Mouse (Mus musculus) adrenal gland, adult 8-10 months (tissue): ENCODE measurements around the gene Patj. TPM values are rescaled to one million over a fixed set of nuclear protein-coding genes. Genes with fewer than 3 reads are reported as not detected.
A peak's percentile ranks its signal among the peaks of the same experiment; 100 is the strongest.
"Not testable (repeated sequence)": the region's sequence is repeated elsewhere in the genome, so short reads cannot be mapped to it uniquely, and the experiment has no call there.

Source experiments
- DNase-seq: peaks from one replicate; pipeline ENCODE4 v3.0.0; 2022
- total RNA-seq, 4 experiments: library from RNA; stranded (reverse); gene quantifications; 2 replicates each; pipeline ENCODE4 v1.2.4; 2022

Patj gene
- total RNA-seq, 4 experiments from 2014 or later: 3.6 to 10.3 (median 6.5) TPM

- DNase-seq: no peak
Observed at GRCm38 (mm10) chr4:98665884-98666283, 270.3 kb downstream of the Patj start.

- DNase-seq: no peak
Observed at GRCm38 (mm10) chr4:98666451-98666850, 270.9 kb downstream of the Patj start.

GRCm38 (mm10) chr4:98667009-98667408 is 271.4 kb downstream of the Patj start:
- DNase-seq: no peak

- no peak for DNase-seq
Observed at GRCm38 (mm10) chr4:98677506-98677905, 281.9 kb downstream of the Patj start.

GRCm38 (mm10) chr4:98686678-98687267 is 291.2 kb downstream of the Patj start:
- DNase-seq: no peak

GRCm38 (mm10) chr4:98688116-98688515 is 292.5 kb downstream of the Patj start:
- no peak for DNase-seq

- DNase-seq: no peak
Observed at GRCm38 (mm10) chr4:98688520-98688919, 292.9 kb downstream of the Patj start.

- no peak for DNase-seq
Observed at GRCm38 (mm10) chr4:98689988-98690387, 294.4 kb downstream of the Patj start.

GRCm38 (mm10) chr4:98693465-98694185 is 298.0 kb downstream of the Patj start:
- DNase-seq: no peak

GRCm38 (mm10) chr4:98697932-98698331 is 302.3 kb downstream of the Patj start:
- DNase-seq: no peak

- DNase-seq: no peak
Observed at GRCm38 (mm10) chr4:98698921-98699320, 303.3 kb downstream of the Patj start.

GRCm38 (mm10) chr4:98700156-98700555 is 304.6 kb downstream of the Patj start:
- no peak for DNase-seq

- DNase-seq: peak; percentile 19
Observed at GRCm38 (mm10) chr4:98702201-98702894, 306.8 kb downstream of the Patj start.

- DNase-seq: no peak
Observed at GRCm38 (mm10) chr4:98710891-98711290, 315.3 kb downstream of the Patj start.

- no peak for DNase-seq
Observed at GRCm38 (mm10) chr4:98717735-98718546, 322.4 kb downstream of the Patj start.

- DNase-seq: no peak
Observed at GRCm38 (mm10) chr4:98718547-98718917, 322.9 kb downstream of the Patj start.

- peak; percentile 18 for DNase-seq
Observed at GRCm38 (mm10) chr4:98722454-98722853, 326.9 kb downstream of the Patj start.

GRCm38 (mm10) chr4:98724682-98725081 is 329.1 kb downstream of the Patj start:
- not testable (repeated sequence) for DNase-seq

GRCm38 (mm10) chr4:98725439-98725838 is 329.9 kb downstream of the Patj start:
- DNase-seq: no peak

- no peak for DNase-seq
Observed at GRCm38 (mm10) chr4:98726590-98727237, 331.1 kb downstream of the Patj start, which contains the start of gene L1td1. Gene L1td1, plus strand, starts transcription at chr4:98726734.

- no peak for DNase-seq
Observed at GRCm38 (mm10) chr4:98727295-98727958, 331.8 kb downstream of the Patj start.

GRCm38 (mm10) chr4:98727959-98728347 is 332.4 kb downstream of the Patj start:
- no peak for DNase-seq
